Mouse (Mus musculus) lung, postnatal 0 days (tissue): ENCODE data around the gene Nudt17.

Experiments used
- CTCF ChIP-seq: IDR thresholded peaks from 2 replicates; pipeline ENCODE4 v1.5.1; 2016; ENCODE audit warnings: antibody characterized with exemption, mild to moderate bottlenecking
- EP300 ChIP-seq: IDR thresholded peaks from 2 replicates; pipeline ENCODE4 v1.6.1; 2016; ENCODE audit warnings: antibody characterized with exemption, mild to moderate bottlenecking, control low read depth

- TF ChIP-seq EP300 (no peak), CTCF (no peak)
These were observed 25.6 kb upstream of the Nudt17 start for GRCm38 (mm10) chr3:96733984-96734383.
